Mouse (Mus musculus) layer of hippocampus, adult 8-10 months (tissue): ENCODE data around the gene Adamtsl4. TPM values are rescaled to one million over a fixed set of nuclear protein-coding genes. Genes with fewer than 3 reads are reported as not detected.
"Not testable (repeated sequence)": the region's sequence is repeated elsewhere in the genome, so short reads cannot be mapped to it uniquely, and the experiment has no call there.

Source experiments
- DNase-seq, 2 experiments: peaks; one replicate each; pipeline ENCODE4 v3.0.0; 2022; ENCODE audit warnings: low spot score in 2 of 2
- total RNA-seq, 4 experiments: library from RNA; stranded (reverse); gene quantifications; 2 replicates each; pipeline ENCODE4 v1.2.4; 2022

Adamtsl4 gene
- total RNA-seq, 4 experiments from 2014 or later: 5.2 to 17.9 (median 10.4) TPM

GRCm38 (mm10) chr3:95700233-95700681 is 12.5 kb upstream of the Adamtsl4 start:
- DNase-seq: no peak

GRCm38 (mm10) chr3:95698286-95698685 is 10.6 kb upstream of the Adamtsl4 start:
- DNase-seq: no peak

DNA sequence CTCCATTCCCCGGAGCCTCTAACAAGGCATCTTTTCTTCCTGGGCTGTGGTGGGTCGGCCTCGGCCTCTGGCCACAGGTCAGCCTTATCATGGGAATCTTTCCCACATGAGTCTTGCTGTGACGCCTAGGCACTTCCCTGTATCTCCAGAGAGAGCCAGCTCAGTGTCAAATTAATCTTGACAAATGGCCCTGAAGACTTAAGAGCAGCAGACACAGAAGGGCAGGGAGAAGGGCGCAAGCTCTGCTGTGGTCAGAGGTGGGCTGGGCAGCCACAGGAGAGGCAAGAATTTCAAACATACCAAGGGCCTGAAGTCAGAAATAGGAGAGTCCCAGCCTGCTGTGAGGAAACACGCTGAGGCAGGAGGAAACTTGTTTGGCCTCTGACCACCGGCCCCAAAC is 8.6 kb upstream of the Adamtsl4 start:
- DNase-seq: no peak

DNA sequence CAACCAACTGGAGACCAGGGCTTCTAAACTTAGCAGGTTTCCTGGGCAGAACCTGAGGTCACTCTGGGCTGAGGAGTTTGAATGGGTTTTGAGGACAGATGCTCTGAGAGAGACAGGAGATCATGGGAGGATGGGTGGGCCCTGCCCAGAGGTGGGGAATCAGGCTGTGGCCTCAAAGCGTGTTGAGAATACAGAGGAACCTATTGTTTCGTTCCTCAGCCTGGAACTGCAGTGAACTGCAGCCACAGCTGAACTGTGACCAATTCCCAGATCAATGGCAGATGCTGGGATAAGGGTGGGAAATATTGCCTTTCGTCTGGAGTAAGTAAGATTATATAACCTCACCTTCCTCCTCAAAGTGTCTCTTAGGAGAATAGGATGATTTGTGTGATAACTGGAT is 8.1 kb upstream of the Adamtsl4 start:
- DNase-seq: no peak

DNA sequence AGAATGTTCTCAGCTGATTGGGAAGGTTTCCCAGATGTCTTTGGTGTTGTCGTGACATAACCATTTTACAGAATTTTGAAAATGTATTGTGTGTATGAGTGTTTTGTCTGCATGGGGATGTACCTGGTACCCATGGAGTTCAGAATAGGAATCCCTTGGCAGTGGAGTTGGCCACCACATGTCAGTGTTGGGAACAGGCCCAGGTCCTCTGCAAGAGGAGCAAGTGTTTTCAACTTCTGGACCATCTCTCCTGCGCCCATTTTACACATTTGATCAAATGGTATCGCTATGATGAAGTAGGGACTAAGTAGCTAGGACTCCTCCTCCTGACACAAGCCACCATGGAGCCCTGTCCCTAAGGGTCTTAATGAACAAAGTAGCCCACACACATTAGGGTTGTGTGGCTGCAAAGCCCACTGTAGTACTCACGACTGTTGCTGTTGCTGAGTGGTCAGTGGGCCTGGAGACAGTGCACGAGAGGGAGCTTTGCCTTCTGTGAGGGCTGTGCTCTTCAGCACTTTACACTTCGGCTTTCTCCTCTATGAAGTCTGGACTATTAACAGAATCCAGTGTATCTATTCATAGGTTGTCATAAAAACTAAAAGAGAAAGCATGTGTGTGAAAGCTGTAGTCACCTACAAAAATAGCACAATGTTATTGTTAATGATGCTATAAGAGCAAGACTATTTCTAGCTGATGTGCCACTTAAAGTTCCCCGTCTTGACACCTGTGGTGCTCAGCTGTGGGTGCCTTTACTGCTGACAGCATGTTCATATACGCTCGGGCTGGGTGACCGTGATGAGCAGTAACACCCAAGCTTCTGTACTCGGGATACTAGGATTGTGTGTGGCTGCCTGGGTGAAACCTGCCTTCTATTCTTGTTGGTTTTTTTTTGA is 7.3 kb upstream of the Adamtsl4 start:
- DNase-seq: no peak

- no peak for DNase-seq
Observed at GRCm38 (mm10) chr3:95693821-95694807, 6.4 kb upstream of the Adamtsl4 start.

GRCm38 (mm10) chr3:95692677-95693076 is 5.0 kb upstream of the Adamtsl4 start:
- no peak for DNase-seq

- not testable (repeated sequence) for DNase-seq
Observed at GRCm38 (mm10) chr3:95690552-95690951, 2.8 kb upstream of the Adamtsl4 start.

DNA sequence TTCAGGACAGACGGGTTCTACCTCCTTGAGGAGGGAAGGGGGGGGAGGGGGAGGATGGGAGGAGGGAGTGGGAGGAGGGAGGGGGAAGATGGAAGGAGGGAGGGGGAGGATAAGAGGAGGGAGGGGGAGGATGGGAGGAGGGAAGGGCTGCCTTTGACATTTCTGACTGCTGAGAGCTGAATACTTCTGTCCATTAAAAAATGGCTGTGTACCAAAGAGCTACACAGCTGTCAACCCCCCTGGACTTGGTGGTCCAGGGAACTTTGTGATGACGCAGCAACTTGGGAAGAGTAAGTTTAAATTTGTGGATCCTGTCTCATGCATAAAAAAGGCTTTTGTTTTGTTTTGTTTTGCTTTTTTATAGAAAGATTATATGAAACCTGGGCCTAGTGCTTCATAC is 2.2 kb upstream of the Adamtsl4 start:
- DNase-seq: no peak

- no peak for DNase-seq
Observed at GRCm38 (mm10) chr3:95689171-95689915, 1.6 kb upstream of the Adamtsl4 start.

- no peak for DNase-seq
Observed at GRCm38 (mm10) chr3:95687168-95687523, 571 bp downstream of the Adamtsl4 start.

DNA sequence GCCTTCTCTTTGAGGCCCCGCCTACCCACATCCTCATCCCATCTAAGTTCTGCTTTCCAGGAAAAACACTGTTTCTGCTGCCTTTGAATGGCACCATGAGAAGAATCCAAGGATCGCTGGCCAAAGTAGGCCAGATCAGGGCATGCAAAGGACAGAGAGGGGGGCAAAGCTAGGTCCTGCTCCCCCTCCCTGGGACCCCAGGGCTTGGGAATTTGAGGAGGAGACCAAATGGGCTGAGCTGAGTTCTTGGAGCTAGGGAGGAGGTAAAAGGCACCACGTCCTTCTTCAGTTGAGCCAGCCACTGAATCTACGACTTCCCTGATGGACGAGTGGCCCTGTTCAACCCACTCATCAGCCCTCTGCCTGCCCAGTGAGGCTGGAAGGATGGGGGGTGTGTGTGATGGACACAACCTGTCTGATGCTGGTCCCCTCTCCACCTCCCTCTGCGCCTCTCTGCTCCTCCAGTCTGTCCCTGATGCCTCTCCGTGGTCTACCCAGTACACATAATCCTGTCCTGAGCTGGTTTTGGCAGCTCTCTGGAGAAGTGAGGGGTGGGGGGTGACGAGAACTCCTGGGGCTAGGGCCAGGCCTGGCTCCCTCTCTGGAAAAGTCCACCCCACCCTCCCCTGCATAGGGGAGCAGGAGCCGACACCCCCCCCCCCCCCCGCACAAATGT is 1.1 kb downstream of the Adamtsl4 start:
- no peak for DNase-seq

GRCm38 (mm10) chr3:95685701-95686100 is 2.0 kb downstream of the Adamtsl4 start:
- DNase-seq: no peak

DNA sequence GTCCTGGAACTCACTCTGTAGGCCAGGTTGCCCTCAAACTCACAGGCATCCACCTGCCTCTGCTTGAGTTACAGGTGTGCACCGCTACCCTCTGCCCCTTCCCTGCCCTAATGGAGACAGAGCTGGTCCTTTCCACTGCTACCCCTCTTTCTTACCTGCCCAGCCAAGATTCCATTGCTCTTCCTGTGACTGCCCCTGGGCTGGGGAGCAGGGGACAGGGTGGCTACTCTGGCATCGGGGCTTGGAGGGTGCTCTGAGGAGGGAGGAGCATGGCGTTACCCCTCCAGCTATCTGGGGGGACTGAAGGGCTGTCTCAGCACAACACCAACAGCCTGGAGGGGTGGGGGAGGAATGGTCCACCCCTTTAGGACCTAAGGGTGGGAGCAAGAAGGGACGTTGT is 2.4 kb downstream of the Adamtsl4 start:
- DNase-seq: no peak

GRCm38 (mm10) chr3:95684846-95685245 is 2.9 kb downstream of the Adamtsl4 start:
- no peak for DNase-seq

GRCm38 (mm10) chr3:95682878-95683277 is 4.8 kb downstream of the Adamtsl4 start:
- no peak for DNase-seq

- DNase-seq: no peak
Observed at GRCm38 (mm10) chr3:95681365-95681764, 6.4 kb downstream of the Adamtsl4 start.

DNA sequence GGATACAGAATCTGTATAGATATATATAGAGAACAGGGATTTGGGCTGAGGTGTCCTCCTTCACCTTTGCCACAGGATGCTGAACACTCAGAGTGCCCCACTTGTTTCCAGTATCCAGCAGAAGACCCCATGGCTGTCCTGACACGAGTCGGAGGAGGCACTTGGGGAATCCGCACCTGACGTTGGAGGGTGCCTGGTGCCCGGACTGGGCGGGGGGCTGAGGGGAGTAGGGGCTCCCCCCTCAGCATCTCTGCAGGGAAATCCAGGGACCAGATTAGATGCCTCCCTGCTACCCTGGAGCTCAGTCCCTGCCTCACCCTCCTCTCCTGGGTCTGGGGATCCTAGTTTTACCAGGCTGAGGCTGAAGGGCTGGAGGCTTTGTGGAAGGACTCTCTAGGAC is 7.0 kb downstream of the Adamtsl4 start:
- DNase-seq: no peak

DNA sequence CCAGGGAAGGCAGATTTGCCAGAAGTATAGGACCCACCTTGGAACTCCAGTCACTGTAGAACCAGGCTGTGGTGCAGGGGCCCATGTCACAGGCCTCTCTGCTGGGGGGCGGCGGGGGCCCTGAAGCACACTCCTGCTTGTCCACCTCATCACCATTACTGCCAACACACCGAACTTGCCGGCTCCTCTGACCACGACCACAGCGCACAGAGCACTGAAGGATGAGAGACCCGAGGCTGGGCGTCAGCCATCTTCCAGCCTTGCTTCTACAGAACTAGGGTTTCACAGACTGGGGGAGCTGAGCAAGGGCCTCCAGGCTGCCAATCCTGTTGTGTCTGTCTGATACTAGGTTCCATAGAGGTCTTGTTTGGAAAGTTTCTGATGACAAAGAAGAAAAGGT is 8.2 kb downstream of the Adamtsl4 start:
- DNase-seq: no peak

DNA sequence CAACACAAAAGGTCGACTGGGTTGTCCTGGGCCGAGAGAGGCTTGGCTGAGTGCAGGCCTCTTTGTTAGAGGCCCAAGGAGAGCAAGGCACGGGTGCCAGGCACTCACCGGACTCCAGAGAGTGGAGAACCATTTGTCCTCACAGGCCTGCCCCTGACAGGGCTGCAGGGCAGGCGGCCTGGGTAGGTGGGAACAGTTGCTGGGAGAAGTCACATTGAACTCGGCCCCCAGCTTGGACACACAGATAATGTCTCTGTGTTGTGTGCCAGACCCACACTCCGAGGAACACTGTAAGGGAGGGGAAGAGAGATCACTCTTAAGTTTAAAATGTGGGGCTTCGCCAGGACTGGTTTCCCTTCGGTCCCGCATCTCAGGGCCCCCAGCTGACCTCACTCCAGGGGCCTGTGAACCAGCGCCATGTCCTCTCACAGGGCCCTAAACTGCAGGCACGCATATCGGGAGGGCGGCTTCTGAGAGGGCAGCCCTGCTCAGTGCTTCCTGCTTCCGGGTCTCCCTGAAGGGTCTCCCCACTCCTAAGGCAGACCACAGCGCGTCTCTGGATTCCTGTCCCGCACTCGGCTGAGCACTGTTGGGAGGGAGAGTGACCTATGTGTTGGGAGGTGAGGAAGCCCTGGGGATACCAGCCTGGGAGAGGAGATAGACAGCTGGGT is 10.2 kb downstream of the Adamtsl4 start:
- DNase-seq: no peak
